Mouse (Mus musculus) spleen, adult 18-20 months (tissue): ENCODE results near the gene Ppp1ca.

Experiments
- DNase-seq, 2 experiments: peaks; one replicate each; pipeline ENCODE4 v3.0.0; 2022; ENCODE audit warnings: mixed read lengths in 2 of 2

Ppp1ca gene

DNA sequence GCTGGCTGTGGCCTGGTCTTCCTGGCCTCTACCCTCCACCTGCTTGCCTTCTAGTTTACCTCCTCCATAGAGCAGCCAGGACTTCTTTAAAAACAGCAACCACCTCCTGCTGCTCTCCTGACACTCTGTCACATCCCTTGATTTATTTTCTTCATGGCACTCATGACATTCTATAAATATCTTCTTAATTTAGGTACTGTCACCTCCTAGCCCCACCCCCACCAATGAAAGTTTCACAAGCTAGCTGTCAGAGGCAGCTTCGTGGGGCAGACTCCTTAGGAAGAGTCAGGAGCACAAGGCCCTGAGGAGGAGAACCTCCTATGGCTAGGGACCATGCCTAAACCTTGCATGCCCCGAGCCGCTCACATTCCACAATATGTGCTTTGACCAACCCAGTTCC, 4.6 kb upstream of the Ppp1ca start:
- DNase-seq = no peak

DNA sequence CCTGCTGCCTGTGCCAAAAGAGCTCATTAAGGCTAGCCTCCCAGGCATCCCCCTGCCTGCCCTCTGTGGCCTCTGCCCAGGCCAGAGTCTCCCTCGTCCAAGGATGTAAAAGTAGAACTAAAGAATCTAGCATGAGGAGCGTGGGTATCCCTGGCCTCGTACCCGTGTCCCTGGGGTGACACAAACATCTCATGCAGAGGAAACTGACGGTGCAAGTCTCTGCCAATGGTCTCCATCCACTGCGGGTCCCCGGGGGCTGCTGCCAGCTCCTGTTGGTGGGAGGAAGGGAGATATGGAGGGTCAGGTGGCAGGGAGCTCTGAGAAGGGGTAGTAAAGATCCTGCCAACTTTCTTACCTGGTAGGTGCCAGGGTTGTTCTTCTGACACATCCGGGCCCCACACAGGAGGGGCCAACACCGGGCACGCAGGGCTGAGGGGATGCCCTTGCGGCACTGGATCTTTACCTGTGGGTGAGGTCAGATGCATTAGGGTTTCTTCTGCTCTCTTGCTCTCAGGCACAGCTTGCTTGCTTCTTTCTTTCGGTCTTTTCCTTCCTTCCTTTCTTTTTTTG, 2.7 kb upstream of the Ppp1ca start:
- no peak for DNase-seq

DNA sequence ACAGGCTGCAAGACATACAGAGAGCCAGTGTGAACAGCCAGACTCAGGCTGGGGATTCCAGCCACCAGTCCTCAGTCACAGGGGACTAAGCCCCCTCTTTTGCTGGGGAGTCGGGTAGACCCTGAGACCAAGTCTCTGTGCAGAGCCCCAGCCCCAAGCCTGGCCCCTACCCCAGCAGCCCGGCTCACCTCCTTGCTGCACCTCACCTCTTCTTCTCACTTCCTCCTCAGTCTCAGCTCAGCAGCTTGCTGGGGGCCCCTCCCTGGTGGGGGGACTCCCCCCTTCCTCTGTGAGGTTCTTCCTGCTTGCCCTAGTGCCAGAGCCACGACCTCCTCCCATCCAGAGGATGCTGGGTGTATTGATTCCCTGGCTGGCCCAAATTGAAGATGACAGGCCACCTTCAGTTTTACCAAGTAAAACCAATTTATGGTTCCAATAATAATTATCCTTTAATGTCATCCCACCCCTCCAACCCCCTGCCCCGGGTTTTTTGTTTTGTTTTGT, 982 bp upstream of the Ppp1ca start, which contains the start of gene Tbc1d10c:
Tbc1d10c (minus strand) TSS at position 454 of the 504 bp plus-strand sequence.
- peak; percentile 83 to 88 for DNase-seq

DNA sequence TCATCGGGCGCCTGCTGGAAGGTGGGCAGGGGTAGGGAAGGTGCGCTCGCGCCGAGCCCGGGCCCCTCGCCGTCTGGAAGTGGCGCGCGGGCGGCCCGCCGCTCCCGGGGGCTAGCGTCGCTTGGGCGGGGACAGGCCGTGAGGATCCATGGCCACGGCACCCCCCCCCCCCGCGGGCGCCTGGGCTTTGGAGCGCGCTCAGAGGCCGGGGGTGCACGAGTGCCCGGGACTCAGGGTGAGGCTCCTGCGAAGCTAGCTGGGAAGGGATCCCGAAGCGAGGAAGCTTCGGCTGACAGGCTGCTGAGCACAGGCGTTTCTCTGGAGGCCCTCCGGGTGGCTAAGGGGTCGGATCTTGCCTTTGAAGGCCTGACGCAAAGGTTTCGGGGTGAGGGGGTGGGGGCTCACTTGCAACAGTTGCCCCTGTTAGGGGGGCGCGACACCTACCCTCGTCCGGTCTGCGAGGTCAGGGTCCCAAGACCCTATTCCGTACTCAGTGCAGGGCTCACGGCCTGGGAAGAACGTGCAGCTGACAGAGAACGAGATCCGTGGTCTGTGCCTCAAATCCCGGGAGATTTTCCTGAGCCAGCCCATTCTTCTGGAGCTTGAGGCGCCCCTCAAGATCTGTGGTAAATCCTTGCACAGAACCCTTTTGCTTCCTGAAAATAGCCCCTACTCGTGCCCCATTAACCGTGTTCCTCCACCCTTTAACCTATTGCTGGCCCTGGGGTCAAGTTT, 553 bp downstream of the Ppp1ca start:
- DNase-seq = no peak

DNA sequence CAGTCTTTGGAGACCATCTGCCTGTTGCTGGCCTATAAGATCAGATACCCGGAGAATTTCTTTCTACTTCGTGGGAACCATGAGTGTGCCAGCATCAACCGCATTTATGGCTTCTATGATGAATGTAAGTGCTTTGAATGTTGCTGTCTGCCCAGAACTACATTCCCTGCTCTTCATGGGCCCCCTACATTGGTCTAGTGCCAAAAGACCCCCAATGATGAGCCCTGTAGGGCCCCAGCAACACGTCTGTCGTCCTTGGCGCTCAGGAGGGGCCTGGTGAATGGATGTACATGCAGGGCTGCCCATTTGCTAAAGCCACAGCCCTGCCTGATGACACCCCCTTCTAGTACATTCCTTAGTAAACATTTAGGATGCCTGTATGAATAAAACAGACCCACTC, 1.3 kb downstream of the Ppp1ca start:
- no peak for DNase-seq

DNA sequence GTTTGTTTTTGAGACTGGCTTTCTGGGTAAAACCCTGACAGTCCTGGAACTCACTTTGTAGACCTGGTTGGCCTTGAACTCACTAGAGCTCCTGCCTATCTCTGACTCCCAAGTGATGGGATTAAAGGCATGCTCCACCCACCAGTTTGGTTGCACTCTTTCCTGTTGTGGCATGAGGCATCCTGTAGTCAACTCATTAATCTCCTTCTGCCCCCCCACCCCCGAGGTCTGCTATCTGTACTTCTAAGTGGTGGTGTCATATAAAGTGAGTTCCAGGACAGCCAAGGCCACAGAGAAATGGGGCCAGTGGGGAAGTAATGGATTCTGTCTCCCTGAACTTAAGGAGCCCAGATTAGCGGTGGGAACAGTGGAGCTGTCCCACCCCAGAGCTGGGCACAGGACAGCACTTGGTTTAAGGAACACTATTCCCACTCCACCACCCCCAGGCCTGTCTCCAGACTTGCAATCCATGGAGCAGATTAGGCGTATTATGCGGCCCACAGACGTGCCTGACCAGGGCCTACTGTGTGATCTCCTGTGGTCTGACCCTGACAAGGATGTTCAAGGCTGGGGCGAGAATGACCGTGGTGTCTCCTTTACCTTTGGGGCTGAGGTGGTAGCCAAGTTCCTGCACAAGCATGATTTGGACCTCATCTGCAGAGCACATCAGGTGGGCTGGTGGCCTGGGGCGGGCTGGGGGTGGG, 2.3 kb downstream of the Ppp1ca start:
- DNase-seq = no peak

DNA sequence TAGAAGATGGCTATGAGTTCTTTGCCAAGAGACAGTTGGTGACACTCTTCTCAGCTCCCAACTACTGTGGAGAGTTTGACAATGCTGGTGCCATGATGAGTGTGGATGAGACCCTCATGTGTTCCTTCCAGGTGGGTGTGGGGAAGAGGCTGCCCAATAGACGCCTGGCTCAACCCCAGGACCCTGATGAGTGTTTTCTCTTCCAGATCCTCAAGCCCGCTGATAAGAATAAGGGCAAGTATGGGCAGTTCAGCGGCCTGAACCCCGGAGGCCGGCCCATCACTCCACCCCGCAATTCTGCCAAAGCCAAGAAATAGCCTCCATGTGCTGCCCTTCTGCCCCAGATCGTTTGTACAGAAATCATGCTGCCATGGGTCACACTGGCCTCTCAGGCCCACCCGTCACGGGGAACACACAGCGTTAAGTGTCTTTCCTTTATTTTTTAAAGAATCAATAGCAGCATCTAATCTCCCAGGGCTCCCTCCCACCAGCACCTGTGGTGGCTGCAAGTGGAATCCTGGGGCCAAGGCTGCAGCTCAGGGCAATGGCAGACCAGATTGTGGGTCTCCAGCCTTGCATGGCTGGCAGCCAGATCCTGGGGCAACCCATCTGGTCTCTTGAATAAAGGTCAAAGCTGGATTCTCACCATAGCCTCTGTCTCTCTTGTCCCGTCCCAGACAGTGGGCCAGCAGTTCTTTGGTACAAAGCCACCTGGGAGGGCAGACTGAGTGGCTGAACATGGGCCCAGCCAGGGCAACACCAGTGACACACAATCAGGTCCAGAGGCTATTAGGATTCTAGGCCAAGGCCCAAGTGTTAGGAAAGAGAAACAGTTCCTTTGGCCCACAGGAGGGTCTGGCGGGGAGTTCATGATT, 3.1 kb downstream of the Ppp1ca start:
- DNase-seq = no peak

DNA sequence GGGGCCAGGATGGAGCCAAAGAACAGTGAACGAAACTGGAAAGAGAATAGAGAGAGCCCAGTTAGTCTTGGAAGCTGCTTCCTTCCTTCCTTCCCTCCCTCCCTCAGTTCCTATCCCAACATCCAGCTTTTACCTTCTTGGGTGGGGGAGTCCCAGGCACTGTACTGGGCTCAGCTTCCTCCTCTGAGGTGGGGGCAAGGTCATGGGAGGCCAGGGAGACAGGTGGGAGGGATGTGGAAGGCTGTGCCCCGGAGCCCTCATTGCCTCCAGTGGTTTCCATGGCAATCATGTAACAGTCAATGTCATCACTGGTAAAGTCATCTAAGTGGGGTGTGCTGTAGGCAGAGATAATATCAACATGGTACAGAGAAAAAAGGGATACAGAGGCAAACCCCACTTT, 4.2 kb downstream of the Ppp1ca start:
- DNase-seq = no peak

DNA sequence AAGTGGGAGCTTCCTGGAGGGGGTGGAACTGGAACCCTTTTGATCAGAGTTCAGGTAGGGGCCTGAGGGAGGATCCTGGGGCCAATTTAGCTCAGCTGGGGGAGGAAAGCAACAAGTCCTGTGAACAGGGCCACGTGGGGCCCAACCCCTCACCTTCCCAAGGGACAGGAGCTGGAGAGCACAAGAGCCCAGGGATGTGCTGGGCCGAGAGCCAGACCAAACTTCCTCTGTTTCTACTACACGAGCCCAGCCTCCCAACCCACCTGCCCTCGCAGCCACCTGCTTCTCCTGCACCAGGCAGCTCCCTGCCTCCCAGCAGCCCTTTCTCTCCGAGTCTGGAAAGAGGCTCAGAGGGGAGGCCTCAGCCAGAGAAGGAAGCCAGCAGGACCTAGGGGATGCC, 4.7 kb downstream of the Ppp1ca start:
- DNase-seq = no peak

DNA sequence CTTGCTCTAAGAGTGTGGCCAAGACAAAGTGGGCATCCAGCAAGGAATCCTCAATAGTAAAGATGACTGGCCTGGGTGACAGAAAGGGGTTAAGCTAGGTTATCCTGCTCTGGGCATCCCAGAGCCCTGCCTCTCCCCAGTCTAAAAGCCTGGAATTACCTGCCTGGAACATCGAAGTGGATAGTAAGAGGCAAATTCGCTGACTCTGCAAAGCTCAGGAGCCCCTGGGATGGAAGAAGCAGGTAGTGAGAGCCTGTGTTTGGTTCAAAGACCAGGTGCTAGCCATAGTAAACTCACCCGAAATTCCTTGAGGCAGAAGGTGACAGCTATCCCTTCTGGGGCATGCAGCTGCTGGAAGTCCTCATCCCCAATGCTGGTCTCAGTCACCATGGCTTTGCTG, 5.3 kb downstream of the Ppp1ca start:
- DNase-seq = no peak

DNA sequence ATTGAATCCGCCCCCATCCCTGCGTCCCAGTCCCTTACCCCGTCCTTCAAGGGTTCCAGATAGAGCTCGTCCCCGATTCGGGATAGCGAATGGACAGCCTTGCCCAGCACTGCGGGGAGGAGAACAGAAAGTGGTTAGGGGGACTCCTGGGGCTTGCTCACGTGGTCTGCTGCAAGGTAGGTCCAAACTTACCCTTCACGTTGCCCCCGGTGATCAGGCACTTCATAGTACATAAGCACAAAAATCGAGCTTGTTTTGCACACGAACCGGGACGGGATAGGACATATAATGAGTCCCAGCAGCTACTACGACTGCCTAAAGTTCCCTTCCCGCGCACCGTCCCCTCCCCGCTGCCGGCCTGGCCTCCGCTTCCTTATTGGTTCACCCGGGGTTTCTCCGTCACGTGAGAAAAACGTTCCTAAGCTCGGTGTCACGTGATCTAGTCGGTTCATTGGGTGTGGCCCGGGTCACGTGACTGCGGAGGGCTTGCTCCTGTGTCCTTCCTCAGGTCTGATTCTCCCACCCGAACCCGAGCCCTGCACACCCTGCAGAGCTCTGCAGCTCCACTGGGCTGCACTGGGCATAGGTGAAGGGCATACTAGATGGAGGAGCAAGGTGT, 9.5 kb downstream of the Ppp1ca start, which contains the start of gene Rad9a:
Rad9a (minus strand) TSS at position 372 of the 619 bp plus-strand sequence.
- DNase-seq = peak; percentile 95

DNA sequence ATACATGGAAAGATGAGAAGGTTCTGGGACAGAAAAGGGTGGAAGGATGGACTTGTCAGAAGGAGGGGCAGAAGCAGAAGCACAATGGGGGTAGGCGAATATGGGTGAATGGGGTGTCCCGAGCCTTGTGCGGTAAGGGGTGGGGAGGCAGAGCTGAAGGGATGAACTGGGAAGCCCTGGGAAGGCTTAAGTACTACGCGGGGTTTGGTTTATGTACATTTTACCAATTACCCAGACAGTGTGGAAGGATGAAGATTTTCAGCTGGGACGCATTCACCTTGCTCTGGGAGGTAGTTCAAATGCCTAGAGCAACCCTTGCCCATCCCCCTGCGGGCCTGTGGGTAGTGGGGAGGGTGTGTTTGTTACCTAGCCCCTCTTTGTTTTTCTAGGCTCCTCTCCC, 10.3 kb downstream of the Ppp1ca start:
- no peak for DNase-seq

DNA sequence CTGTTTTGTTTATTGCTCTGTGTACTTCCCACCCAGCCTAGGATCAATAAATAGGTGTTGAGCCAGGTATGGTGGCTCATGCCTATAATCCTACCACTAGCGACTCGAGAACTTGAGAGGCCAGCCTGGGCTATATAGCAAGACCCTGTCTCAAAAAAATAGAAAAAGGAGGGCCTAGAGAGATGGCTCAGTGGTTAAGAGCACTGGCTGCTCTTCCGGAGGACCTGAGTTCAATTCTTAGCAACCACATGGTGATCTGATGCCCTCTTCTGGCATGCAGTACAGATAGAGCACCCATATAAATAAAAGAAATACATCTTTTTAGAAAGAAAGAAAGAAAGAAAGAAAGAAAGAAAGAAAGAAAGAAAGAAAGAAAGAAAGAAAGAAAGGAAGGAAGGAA, 11.3 kb downstream of the Ppp1ca start:
- DNase-seq = no peak

DNA sequence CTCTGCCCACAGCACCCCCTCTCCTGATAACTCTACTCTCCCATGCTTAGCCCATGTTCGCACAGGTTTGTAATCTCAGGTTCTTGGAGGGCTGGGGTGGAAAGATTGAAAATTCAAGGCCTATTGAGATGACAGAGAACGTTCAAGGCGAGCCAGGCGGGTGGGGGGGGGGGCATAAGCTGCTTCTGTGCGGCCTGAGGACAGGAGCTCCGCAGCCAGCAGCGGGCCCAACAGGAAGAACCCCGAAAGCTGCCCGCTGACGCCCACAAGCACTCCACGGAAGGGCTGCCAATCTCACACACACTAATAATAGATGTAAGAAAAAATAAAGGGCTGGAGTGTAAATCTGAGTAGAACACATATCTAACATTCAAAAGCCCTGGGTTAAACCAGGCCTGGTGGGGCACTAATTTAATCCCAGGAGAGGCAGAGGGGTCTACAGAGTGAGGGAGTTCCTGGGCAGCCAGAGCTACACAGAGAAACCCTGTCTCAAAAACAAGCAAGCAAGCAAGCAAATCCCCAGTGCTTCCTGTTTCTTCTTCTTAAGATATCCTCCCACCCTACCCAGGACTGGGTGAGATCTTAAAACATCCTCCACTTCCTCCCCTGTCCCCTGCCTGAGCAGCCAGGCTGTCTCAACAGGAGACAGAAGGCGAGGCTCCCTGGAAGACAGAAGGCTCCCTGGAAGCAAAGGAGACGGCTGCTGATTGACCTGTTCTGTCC, 11.9 kb downstream of the Ppp1ca start:
- peak in 1 of 2 experiments; percentile 42 for DNase-seq

DNA sequence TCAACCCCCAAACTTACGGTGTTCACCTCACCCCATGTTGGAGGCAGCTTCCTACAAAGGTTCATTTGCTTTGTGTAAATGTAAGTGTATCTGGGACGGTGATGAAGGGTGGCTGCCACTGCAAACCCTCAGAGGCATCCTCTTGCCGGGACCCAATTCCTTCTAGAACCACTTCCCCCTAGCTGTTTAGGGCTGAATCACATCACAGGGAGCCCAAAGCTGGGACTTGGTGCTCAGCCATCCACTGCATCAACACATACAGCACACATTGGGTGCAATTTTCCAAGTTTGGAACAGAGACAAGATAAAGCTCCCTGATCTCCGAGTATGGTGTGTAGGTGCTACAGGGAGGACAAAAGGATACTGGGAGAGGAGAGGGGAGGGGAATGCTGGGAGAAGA, 13.0 kb downstream of the Ppp1ca start:
- no peak for DNase-seq

DNA sequence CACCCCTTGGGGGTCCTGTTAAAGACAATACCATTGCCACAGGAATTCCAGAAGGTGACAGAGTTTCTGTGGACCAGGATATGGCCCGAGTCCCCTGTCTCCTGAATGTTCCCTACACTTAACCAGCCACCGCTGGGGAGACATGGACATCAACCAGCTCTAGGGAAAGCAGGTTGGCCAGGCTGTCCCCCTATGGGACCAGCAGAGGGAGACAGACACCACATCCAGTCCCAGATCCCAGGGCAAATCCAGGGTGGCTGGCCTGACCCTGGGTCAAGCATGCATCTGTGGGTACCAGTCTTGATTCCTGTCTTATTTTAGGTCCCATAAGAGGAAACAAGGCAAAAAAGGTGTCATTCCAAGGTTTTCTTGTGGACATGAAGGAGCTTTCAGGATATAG, 15.1 kb downstream of the Ppp1ca start:
- peak; percentile 59 to 70 for DNase-seq

DNA sequence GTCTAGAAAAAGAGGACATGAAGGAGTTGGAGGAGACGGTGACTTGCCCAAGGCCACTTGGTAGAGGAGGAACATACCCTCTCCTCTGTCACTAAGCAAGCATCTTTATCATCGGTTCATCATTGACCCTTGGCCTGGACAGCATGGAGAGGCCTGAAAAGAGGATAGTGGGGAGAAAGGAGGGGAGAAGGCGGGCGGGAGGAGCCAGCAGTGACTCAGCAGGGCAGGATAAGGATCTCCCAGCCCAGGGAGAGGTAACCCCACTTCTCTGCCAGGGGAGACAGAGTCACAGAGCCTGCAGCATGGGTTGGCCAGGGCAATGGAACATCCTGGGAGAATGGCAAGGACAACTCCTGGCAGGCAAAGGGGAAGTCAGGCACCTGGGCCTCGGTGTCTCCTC, 16.7 kb downstream of the Ppp1ca start:
- no peak for DNase-seq

DNA sequence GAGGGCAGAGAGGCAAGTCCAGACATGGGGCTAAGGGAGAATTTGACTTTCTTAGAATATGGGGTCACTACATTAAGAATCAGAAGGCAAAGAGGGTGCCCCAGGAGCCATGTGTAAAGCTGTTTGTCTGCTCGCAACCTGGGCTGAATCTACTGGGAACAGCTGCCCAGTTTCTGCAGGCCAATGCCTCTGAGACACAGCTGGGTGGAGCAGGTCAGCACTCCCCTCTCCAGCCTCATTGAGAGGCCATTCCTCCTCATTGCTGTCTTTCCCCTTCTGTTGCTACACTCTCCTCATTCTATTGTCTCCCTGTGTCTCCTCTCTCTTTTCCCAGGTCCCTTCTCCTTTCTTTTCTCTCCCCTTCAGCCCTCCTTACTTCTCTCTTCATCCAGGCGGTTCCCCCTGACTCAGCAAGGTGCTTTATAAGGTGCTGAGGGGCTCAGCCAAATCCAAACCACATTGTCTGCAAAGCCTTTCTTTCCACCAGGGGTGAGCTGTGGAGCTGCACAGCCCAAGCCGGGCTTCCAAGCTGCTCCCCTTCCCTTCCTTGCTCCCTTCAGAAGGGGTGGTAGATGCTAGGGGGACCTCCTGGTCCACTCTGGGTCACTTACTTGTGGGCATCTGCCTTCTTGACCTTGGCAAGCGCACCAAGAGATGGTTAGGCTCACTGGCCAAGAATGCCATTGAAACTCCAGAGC, 20.2 kb downstream of the Ppp1ca start:
- no peak for DNase-seq

DNA sequence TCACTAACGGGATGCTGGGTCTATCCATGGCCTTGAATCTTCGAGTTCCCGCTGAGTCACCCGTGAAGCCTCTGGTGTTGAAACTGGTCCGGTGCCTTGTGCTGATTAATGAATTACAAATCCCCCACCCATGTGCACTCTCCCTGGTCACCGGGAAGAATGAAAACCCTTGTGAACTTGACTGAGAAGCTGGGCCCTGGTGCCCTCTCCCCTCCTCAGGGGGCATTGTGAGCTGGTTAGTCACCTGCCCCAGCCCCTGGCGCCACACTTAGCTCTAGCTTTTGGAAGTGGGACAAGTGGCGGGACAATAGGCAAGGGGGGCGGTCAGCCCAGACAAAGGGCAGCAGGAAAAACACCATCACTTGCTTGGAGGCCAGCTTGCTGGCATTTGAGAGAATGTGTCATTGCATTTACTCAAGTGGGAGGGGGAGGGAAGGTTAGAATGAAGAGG, 21.7 kb downstream of the Ppp1ca start:
- DNase-seq = peak in 1 of 2 experiments; percentile 28

DNA sequence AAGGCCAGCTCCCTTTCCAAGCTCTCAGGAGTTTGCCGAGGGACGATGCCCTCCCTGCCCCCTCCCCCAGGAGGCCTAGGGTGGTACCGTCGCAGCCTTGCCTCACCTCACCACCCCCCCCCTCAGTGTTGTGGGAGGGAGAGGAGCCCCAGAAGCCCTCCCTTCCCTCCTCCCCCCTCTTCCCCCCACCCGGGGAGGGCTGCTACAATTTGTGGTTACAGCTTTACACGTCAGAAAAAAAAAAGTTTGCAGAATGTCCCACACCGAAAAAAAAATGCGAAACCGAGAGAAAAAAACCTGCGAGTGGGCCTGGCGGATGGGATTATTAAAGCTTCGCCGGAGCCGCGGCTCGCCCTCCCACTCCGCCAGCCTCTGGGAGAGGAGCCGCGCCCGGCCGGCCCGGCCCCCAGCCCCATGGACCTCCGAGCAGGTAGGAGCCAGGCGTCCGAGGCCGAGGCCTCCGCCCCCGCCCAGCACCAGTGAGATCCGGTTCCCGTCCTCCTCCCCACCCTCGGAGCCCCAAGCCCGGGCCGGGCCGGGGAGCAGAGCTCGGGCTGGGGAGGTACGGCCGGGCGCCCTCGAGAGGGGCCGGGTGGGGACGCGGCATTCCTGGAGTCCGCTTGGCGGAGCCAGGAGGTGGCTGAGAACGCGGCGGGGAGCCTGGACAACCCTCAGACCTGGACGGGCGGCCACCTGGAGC, 22.4 kb downstream of the Ppp1ca start, which contains the start of the genes Clcf1 and AC109138.7:
Clcf1 (plus strand) TSS at position 168 of the 700 bp plus-strand sequence.
AC109138.7 (plus strand) TSS at position 287 of the 700 bp plus-strand sequence.
- peak; percentile 78 to 82 for DNase-seq
